Mouse (Mus musculus): Measurements from ENCODE around the gene Tmed10.

Tmed10 gene

DNA sequence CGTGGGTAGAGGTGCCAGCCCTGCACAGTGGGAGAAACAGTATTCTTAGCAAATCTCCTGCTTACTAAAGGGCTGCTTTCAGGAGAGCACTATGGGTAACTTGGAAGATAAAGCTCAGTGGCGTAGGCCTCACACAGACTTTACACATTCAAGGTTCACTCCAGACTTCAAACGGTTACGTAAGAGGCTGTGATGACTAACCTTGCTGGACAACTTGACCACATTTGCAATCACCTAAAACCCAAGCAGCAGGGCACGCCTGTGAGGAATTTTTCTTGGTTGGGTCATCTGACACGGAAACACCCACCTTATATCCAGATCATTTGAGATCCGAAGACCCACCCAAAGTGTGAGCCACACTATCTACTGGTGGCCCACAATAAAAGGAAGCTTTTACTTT is 44.5 kb downstream of the Tmed10 start:
- no peak for DNase-seq (ENCODE audit: low spot score in 2 of 2)

DNA sequence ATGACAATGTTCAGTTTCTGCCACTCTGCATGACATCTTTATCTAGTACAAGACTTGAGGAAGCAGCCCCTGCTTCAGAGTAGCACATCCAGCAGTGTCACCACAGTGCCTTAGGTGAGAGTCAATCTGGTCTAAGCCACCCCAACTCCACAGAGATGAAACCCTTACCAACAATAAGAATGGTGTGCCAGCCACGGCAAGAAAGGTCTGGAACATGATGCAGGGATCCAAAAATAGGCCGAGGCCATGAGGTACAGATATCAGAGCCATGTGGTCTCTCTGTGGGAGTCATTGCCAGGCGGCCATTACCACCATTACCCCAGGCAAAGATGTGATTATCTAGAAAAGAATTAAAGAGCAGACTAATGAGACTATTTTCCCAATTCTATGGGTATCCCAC is 66.0 kb downstream of the Tmed10 start:
- no peak for DNase-seq (ENCODE audit: low spot score in 2 of 2)

DNA sequence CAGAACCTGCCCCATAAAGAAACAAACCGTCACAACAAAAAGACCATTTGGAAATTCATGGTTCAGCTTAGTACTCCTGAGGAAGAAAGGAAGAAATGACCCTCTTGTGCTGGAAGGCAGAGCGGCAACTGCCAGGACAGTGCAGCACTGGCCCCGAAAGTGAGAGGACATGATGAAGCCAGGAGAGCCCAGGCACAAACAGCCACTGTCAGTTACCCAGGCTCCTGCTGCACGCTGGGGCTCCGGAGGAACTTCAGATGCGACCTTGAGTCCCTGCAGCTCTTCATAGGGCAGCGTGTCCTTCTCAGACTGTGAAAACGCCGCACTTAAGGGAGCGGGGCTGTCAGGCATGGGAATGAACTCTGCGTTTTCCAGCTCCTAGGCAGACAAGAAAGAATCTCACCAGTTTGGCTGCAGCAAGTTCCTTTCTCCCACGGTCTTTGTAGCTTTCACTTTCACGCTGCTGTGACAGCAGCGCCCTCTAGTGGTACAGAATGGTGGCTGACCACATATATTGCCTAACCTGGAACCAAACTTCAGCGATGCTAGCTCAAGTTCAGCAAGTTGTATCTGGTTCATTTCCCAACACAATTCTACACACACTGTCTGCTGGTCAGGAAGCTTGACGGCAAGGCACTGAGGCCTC is 69.3 kb downstream of the Tmed10 start:
- DNase-seq (ENCODE audit: low spot score in 2 of 2): peak; percentile 73 to 88

DNA sequence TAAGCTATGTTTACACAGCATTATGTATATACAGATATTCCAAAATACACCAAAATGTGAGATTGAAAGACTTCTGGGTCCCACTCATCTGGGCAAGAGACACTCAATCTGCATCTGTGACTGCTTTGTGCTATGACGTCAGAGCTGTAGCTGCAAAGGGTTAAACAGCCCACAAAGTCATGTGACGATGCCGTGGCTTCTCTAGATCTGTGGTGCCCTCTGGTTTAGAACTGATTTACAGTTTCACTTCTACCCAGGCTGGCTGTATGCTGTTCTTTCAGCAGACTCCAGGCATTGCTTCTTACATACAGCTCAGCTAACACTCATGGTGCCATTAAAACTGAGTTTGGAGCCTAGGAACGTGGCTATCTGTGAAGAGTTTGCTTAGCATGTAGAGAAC is 69.9 kb downstream of the Tmed10 start:
- no peak for DNase-seq (ENCODE audit: low spot score in 2 of 2)

DNA sequence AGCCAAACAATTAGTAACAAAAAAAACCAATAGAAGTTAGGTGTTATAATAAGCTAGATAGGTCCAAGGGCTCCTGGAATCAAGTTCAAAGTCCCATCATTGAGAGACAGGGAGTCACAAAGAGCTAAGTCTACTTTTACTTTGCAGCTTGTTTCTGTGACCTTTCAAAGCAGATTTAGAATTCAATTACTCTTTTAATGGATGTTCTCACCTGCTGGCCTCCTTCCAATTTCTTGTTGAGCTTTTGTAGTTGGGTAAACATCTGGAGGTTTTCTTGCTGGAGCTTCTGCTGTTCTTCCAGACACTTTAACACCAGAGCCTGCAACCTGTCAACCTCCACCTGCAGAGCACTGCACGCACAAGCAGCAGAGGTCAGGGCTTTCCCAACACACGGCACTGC is 71.4 kb downstream of the Tmed10 start:
- no peak for DNase-seq (ENCODE audit: low spot score in 2 of 2)

DNA sequence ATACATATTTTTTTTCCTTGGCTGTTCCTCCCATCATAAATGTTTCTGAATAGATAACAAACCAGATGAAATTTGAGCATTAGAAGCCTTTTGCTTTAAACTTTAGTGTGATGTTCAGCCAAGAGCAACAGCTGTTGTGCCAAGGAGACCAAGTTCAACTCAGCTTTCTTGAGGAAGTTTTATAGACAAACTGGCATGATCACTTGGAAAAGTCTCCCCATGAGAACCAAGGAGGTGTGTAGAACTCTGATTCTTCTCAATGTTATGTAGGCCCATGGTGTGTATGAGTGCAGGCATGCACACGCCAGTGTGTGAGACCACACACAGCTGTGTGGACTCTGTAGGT is 75.8 kb downstream of the Tmed10 start:
- DNase-seq (ENCODE audit: low spot score in 2 of 2): no peak

DNA sequence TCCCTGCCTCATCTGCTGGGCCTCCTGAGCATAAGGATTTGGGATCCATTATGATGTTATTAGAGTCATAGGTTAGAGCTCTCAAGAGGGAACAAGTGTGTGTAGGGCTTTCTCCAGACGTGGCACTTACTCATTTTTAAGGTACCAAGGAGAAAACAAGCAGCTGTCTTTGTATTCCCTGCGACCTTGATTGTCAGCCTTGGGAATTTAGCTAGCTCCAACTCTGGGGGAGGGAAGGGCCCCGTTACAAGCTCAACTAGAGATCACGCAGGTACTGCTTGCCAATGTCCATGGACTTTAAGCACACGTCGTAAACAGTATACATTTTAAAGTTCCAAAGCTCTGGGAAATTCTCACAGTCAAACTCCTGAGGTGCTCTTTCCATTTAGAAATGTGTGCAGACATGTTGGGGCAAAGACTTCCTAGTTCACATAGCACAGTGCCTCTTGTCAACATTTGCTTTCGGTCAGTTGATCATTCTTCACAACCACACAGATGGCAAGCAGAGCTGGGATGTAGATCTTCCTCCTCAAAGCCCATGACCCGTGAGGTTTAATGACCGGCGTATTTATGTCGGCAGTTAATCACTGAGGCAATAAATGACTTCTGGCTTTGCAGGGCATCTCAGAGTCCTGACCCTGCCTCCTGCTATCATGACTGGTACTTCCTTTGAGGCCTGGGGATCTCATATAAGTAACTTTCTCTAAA is 76.4 kb downstream of the Tmed10 start:
- DNase-seq (ENCODE audit: low spot score in 2 of 2): no peak

DNA sequence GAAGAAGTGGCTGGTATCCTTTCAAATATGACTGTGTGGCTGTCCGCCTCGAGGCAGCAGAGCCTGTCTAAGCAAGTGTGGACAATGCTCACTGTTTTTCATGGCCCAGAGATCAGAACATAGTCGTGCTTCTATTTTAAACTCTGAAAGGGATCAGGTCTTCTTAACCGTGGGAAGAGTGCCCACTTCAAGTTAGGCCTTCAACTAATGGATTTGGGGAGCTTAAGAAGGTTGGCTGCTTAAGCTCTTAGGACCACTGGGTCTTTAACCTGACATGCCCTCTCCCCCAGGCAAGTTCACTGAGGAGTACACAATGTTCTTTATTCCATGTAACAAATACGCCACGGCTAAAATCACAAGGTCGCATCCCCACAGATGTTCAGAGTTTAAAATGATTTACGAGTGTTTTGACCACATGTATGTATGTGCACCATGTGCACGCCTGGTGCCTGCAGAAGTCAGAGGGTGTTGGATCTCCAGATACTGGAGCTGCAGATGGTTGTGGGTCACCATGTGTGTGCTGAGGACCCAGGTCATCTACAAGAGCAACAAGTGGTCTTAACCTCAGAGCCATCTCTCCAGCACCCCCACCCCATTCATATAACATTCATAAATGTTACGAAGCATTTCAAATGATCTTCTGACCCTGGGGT is 77.2 kb downstream of the Tmed10 start:
- no peak for DNase-seq (ENCODE audit: low spot score in 2 of 2)

DNA sequence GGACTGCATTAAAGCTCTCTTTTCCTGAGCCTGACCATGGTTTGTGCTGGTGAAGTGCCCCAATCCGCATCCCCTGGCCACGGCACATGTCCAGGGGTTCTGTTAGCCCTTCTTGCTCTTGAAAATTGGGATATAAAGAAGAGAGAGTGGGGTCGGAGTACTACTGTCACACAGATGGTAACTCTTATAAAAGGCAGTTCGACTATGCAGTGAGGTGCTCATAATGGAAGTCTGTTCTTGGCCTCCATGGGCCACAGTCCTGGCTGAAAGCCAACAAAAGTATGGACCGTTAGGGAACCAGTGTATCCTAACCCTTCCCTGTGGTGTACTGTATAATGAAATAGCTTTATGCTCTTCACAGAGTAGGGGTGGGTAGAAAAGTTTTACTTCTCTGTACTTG is 77.7 kb downstream of the Tmed10 start:
- no peak for DNase-seq (ENCODE audit: low spot score in 2 of 2)

DNA sequence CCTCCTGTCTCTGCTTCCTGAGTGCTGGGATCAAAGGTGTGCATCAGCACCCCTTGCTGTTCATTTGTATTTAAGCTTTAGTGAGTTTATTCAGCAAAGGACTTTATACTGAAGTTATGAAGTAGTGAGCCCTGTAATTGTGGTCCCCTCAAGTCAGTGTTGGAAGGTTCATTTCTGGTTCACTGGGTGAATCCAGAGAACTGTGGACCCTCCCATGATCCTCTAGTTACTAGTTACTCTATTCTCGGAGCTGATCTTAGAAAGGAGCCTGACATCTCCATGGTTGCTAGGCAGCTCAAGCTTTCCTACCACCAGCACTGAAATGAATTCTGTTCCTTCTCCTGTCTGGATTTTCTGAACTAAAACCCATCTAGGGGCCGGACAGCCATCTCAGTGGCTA is 79.1 kb downstream of the Tmed10 start:
- DNase-seq (ENCODE audit: low spot score in 2 of 2): no peak

DNA sequence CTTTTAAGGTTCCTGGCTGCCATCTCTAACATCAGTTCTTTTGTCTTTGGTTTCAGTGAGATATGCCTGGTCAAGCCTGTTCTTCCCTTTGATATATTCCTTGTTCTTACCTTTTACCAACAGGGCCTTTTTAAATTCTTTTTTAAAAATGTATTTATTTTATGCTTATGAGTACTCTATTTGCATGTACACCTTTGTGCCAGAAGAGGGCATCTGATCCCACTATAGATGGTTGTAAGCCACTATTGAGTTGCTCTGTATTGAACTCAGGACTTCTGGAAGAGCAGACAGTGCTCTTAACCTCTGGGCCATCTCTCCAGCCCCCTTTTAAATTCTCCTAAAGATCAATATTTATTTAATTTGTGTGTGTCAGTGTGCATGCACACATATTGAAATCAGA is 81.7 kb downstream of the Tmed10 start:
- DNase-seq (ENCODE audit: low spot score in 2 of 2): no peak

DNA sequence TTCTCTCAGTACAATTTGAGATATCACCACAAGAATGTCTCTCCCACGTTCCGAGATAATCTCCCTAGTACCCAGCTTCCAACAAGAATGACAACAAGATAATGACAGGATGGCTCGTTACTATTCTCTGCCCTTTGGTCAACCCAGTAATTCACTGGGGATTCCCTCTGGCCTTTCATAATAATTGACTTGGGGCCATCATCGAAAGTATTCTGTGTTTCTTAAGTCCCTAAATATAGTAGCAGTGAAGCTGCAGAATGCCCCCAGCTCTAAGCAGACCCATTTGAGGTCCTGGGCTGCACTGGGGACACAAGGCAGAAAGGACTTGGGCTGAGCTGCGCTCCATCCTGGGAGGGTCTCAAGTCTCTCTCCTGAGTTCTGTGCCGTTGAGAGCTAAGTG is 82.4 kb downstream of the Tmed10 start:
- DNase-seq (ENCODE audit: low spot score in 2 of 2): no peak

DNA sequence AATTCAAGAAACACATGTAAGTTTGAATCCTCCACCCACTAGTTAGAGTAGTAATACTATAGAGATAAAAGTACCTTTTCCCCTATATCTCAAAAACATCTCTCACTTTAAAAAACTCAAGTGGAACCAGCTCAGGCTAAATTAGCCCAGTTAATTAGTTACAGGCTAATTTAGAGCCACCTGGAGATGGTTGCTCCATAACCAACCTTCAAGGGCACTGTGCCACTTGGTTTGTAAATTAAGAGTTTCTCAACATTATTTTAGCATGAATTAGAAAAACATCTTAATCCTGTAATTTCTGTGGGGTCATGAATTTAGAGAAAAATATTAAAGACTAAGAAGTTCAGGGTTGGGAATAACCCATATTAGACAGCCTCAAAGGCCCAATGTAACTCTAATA is 83.1 kb downstream of the Tmed10 start:
- DNase-seq (ENCODE audit: low spot score in 2 of 2): no peak

DNA sequence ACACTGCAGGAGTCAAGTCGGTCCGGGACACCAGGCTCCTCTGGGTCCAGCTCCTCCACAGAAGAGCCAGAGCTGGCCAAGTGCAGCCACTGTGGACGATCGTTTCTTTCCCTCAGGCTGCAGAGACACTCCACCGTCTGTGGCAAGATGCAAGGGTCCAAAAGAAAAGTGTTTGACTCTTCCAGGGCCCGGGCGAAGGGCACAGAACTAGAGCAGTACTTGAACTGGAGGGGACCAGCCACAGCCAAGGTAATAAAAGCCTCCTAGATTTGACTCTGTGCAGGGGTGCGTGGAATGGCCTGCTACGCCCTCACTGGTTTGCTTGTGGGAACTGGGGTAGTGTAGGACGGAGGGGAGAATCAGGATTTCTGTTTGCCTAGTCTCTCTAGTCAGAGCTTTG is 84.0 kb downstream of the Tmed10 start:
- DNase-seq (ENCODE audit: low spot score in 2 of 2): no peak

Measured in urinary bladder, postnatal 4 days (tissue).